Mouse (Mus musculus) thymus, adult 2 months (tissue): ENCODE measurements around the gene Gpn2.

ENCODE experiments used
- CTCF ChIP-seq: fragments of 200-500 bp; IDR thresholded peaks from 2 replicates; pipeline ENCODE4 v1.5.1; 2012; ENCODE audit warnings: mild to moderate bottlenecking, control low read depth, low read length, moderate library complexity, borderline replicate concordance; ENCODE audit not compliant: control insufficient read depth, poor library complexity, insufficient read depth; ENCODE audit errors: extremely low read depth
- POLR2A ChIP-seq: fragments of 200-500 bp; IDR thresholded peaks from 2 replicates; pipeline ENCODE4 v1.6.1; 2012; ENCODE audit warnings: mild to moderate bottlenecking, low read length, control low read depth, moderate library complexity; ENCODE audit not compliant: control insufficient read depth, poor library complexity, insufficient read depth; ENCODE audit errors: extremely low read depth

DNA sequence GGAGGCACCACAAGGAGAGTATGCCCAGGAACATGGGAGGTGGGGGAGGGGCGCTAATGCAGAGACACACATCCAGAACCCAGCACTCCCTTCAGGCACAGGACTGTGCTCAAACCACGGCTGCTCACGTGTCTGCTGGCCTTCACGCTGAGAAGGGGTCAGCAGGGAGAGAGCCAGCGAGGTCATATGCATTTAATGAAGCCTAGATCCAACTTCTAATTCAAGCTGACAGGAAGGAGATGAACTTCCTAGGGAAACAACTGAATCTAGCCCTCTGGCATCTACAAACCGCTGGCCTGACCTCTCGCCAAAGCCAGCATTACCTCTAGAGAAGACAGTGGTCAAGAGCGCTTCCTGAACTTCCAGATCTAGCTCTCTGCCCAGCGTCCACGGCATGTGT lies 31.3 kb downstream of the Gpn2 start:
- TF ChIP-seq CTCF = no peak
- TF ChIP-seq POLR2A = no peak
